Mouse (Mus musculus) kidney, postnatal 14 days (tissue): ENCODE measurements at regions not wholly inside any gene's neighbourhood (a gene's known extent, or its start where the extent isn't known, plus 50 kb on each side); places are given as distances from the start of the nearest gene placed in this dataset.

Experiments
- DNase-seq: peaks from one replicate; pipeline ENCODE4 v3.0.0; 2022; ENCODE audit warnings: mixed read lengths

GRCm38 (mm10) chr3:34765151-34765550, 114.9 kb downstream of the Sox2 start:
- DNase-seq: no peak

DNA sequence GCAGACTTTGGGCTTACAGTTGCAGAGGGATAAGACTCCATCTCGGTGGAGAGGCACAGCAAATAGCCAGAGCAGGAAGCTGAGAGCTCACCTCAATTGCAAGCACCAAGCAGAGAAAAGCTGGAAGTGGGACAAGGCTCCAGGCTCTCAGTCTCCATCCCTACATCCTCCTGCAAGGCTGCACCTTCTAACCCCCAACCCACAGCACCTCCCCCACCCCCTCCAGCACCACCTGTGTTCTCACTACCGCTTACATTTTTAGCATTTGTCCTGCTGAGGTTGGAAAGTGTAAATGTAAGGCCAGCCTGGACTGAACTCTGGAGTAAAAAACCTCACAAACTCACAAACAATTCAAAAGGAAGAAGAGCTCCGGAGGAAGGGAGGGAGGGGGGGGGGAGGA, 119.6 kb downstream of the Sox2 start:
- no peak for DNase-seq

DNA sequence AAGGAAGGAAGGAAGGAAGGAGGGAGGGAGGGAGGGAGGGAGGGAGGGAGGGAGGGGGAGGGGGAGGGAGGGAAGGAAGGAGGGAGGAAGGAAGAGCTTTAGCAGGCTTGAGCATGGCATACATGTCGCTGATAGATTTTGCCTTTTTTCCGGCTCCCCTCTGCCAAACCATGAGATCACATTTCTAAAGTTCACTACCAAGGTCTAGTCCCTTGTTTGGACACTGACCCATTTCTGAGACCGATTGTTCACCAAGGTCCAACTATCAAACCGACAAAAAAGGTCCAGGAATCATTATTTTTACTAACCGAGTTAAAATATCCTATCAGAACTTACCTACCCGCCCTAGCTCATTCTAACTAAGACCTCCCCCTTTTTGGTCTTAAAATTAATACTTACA, 120.1 kb downstream of the Sox2 start:
- no peak for DNase-seq

GRCm38 (mm10) chr3:34772035-34772434, 121.8 kb downstream of the Sox2 start:
- no peak for DNase-seq

DNA sequence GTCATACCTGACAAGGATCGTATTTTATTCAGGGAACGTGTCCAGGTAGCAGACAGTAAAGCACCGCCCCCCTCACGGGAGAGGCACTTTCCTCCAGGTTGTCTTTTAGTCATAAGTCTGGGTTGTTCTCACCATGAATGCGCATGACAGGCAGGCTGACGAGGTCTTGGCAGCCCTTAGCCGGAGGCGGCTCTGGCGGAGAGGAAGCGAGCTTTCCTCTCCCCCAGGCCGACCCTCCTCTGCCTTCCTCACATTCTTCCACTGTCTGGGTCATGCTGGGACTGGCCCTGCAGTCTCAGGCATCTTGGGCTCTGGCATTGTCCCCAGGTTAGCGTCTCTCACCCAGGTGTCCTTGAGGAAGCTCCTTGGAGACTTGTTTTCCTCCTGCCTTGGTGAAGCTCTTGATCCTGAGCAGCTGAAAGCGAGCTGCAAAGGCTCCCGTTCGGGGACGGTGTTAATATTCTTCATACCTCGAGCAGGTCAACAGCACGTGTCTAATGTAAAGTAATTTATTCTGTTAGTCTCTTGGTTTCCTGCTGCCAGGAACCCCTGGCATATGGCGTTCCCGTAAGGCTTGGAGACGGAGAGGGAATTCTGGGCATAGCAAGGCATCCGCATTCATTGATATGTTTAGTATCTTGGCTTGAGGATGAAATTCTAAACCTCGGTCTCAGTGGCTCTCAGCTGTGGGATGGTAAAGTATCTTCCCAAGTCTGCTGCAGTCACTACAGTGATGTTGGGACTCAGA, 123.6 kb downstream of the Sox2 start:
- peak; percentile 23 for DNase-seq

DNA sequence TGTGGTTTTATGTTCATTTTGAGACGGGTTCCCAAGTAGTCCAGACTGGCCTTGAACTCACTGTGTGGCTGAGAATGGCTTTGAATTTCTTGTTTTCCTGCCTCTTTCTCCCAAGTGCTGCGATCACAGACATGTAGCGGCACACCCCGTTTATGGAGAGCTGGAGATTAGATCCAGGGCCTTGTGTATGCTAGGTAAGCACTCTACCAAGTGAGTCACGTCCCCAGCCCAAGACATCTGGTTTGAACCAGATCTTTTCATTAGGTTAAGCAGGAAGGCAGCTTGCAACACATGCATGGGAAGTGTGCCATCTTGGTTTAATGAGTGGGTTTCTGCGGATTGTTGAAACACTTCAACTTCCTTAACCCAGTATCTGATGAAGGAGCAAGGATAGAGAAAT, 131.6 kb downstream of the Sox2 start:
- no peak for DNase-seq

- DNase-seq: no peak
These were observed 133.2 kb downstream of the Sox2 start for GRCm38 (mm10) chr3:34783398-34783797.

DNA sequence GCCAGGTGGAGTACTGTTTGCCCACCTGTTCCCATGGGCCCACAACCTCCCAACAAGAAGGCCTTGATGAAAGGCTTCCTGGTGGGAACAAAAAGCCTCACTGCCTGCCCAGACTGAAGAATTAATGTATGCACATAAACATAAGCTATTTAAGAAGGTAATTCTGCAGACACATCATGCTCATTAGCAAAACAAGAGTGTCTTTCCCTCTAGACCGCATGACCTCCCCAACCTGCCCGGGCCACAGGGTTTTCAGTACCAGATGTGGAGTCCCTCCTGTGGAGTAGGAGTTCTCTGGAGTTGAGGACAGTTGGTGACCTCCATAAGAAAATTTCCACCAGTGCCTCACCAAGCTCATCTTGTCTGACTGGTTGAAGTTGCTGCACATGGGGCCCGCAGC, 137.0 kb downstream of the Sox2 start:
- no peak for DNase-seq

GRCm38 (mm10) chr3:34795103-34795983, 145.1 kb downstream of the Sox2 start:
- DNase-seq: peak; percentile 43

DNA sequence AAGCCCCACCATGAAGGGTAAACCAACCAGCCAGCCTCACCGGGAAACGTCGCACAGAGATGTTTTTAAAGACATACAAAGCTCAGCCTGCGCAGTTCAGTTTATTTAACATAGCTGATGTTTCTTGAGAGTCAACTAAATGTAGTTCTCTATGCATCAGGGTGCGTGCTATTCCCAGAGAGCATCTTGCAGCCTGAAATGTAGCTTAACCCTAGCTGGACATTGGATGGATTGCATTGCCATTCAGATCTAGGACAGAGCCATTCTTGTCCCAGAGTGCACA, 145.7 kb downstream of the Sox2 start:
- DNase-seq: no peak

DNA sequence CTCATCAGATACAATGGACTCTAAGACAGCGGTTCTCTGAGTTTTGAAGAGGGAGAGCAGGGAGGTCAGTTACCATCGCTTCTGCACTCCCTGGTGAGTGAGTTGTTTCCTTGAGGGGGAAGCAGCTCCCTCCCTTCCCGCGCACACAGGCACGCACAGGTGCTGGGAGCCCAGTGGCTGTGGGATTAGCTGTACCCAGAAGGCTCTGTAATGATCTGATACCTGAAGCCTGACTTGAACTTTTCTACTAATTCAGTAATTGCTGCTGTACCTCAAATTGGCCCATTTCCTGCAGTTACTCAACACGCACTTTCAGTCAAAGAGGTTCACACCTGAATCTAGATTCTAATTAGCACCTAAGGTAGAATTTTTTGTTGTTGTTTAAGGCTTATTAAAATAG, 158.6 kb downstream of the Sox2 start:
- DNase-seq: no peak

DNA sequence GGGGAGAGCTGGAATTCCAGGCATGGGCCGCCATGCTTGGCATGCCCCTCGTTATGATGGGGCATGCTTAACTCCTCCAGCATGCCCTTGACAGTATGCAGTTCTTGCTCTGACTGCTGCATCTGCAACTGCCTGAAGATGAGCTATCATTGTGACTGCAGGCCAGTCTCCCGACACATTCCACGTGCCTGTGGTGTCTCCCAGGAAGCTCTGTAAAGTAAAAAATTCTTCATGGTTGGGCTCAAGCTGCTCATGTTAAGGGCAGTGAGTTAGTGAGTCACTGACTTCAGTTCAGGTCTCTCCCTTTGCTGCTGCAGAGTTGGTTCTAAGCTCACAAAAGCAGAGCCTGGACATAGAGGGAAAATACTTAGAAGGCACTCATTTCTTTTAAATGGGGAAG, 161.5 kb downstream of the Sox2 start:
- DNase-seq: no peak

GRCm38 (mm10) chr3:34813046-34813625, 162.9 kb downstream of the Sox2 start:
- no peak for DNase-seq

GRCm38 (mm10) chr3:34825036-34825435, 174.8 kb downstream of the Sox2 start:
- DNase-seq: no peak

GRCm38 (mm10) chr3:34826396-34826795, 176.2 kb downstream of the Sox2 start:
- DNase-seq: no peak

DNA sequence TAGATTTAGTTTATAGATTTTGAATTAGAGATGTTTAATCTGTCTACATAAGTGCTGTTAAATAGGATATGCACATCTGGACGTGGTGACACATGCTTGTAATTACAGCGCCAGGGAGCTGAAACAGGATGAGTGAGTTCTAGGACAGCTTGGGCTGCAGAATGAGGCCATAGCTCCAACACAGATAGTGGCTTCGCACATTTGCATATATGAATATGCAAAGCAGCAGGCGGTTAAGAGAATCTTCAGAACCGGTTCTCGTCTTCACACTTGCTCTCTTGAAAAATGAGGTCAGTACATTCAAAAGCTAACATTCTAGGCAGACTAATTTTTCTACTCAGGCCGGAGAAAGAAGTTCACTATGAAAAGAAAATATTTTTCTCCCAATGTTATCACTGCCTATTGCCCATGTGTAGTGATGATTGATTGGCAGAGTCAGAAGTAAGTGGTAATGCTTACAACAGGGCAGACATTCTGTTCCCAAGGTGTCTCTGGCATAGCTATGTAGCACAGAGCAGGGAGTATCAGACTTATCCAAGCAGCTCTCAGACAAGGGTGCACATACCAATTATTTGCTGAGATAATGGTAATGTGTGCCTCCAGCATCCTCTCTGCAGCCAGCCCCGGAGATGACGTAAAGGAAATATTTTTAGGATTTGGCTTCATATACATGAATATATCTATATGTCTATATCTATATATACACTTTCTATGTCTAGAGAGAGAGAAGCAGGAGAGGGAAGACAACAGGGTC, 178.4 kb downstream of the Sox2 start:
- no peak for DNase-seq

DNA sequence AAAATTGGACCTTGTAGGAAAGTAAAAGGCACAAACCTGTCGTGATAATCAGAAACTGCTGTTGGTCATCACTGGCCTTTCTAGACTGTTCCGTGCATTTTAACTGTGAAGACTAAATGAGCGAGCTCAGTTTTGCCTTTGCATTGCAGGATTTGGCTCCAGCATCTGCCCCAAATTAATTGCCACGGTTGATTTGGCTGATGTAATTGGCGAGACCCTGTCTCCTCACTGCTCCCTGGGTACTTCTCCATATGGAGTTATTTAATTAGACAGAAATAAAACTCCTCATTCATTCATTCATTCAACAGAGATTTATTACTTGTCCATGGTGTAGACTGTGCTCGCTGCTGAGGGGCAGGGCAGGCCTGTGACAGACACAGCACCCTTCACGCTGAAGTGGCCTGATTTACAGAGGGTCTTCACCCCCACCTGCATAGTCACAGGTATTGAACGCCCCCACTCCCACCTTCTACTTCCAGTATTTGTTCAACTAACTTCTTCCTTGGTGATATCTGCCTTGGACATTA, 186.6 kb downstream of the Sox2 start:
- DNase-seq: no peak

DNA sequence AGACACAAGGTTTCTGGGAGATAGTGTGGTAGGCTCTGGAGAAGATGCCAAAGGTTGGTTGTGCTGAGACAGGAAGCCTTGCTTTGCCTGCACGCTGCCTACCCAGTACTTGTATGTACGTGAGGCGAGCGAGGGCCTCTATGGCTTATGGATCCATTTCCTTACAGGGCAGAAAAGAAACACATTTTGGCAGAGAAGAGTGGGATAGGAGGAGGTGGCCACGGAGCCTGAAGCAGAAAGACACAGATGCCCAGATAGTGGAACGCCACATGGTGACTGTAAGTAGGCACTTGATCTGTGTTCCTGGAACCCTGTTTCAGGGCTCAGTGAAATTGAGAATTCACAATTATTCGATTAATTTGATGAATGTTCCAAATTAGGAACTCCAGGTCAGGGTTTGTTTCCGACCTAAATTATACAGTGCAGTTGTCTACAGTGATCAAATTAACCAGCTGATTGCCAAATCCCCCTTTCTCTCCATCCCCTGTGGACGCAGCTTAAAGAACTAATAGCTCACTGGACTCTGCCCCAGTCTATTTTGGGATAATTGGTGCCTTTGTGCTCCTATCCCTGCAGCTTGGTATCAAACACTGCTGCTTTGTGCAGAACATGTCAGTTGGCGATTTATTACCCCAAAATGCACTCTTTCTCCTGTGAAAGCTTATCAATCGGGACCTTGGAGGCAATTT, 187.6 kb downstream of the Sox2 start:
- DNase-seq: no peak

GRCm38 (mm10) chr3:34860877-34861649, 210.9 kb downstream of the Sox2 start:
- no peak for DNase-seq

- DNase-seq: no peak
These were observed 218.6 kb downstream of the Sox2 start for GRCm38 (mm10) chr3:34868698-34869409.

DNA sequence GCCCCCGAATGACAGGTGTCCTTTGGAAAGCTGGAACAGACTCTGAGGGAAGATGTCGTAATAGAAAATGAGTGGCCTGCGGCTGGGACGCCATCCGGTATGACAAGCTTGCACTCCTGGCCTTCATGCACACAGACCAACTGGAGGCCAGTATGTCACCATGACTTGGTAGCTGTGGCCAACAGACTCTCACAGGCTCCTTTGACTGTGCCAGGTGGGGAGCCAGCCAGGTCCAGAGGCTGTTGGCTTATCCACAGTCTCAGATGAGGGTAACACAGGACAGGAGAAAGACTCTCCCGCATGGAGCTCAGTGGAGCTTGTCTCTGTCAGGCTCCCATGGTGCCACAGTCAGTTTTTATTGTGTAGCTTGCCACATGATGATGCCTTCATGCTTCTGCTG, 219.7 kb downstream of the Sox2 start:
- DNase-seq: no peak
